Mouse (Mus musculus) monocyte, adult 5-6 weeks (primary cell): Measurements from ENCODE around the gene Fam117b. TPM values are rescaled to one million over a fixed set of nuclear protein-coding genes. Genes with fewer than 3 reads are reported as not detected.
A peak's percentile ranks its signal among the peaks of the same experiment; 100 is the strongest.

Experiments
- ATAC-seq: fragments of 153-309, 156-312 bp; replicated peaks from 2 replicates; pipeline ENCODE4 v1.8.0; 2017; ENCODE audit warnings: mild to moderate bottlenecking; ENCODE audit not compliant: low TSS enrichment, insufficient number of reproducible peaks, severe bottlenecking, poor library complexity, low FRiP score
- total RNA-seq: library from RNA; stranded (forward); fragments of 200-1000, 200-491, 200-594 nt; gene quantifications from 3 replicates; pipeline ENCODE4 v1.2.3, GENCODE M21; 2017

The Fam117b gene
- total RNA-seq, 1 experiment from 2014 or later: 75.3 TPM

DNA sequence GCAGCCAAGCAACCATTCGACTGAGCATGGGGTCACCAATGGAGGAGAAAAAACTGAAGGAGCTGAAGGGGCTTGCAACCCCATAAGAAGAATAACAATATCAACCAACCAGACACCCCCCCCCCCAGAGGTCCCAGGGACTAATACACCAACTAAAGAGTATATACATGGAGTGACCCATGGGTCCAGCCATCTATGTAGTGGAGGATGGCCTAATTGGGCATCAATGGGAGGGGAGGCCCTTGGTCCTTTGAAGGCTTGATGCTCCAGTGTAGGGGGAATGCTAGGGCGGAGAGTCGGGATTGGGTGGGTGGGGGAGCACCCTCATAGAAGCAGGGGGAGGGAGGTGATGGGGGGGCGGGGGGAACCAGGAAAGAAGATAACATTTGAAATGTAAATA lies 34.7 kb downstream of the Fam117b start:
- no peak for ATAC-seq

GRCm38 (mm10) chr1:59957206-59957605 lies 44.4 kb downstream of the Fam117b start:
- ATAC-seq: no peak

DNA sequence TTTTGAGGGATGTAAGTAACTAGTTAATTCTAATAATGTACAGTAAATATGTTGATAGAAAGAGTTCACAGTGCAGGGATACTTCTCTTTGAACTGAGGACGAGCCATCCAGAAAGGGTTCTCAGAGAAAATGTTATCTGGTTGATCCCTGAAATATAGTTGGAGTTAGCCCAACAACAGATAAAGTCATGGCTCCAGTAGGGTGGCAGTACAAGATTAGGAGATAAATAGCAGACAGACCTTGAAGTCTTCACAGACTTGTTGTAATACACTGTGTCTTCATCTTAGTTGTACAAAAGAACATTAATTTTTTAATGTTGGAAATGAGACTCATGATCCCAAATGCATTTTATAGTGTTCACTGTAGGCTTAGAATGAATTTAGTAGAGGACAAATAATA lies 47.1 kb downstream of the Fam117b start:
- no peak for ATAC-seq

DNA sequence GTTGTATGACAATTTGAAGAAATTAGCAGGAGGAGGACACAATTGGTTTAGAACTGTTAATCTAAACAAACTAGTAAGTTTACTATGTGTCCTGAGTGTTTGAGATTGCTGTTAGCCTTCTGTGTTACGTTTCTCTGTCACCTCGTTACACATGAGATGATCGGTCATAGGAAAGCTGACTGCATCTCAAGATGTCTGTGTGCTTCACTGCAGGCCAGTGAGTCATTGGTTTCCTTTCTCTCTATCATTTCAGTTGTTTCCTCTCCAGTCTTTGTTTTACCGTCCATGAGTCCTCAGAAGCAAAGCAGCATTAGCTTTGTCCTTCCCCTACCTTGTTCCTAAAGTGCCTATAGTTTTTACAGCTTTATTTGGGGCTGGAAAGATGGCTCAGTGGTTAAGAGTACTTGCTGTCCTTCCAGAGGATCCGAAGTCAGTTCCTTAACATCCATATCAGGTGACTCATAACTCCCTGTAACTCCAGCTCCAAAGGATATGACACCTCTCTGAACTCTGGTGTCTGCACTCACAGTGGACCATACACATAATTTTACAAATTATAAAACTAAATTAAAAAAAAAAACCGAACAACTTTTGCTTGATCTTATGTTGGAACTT lies 53.5 kb downstream of the Fam117b start:
- ATAC-seq: no peak

- ATAC-seq: no peak
These were observed 54.5 kb downstream of the Fam117b start for GRCm38 (mm10) chr1:59967291-59967690.

DNA sequence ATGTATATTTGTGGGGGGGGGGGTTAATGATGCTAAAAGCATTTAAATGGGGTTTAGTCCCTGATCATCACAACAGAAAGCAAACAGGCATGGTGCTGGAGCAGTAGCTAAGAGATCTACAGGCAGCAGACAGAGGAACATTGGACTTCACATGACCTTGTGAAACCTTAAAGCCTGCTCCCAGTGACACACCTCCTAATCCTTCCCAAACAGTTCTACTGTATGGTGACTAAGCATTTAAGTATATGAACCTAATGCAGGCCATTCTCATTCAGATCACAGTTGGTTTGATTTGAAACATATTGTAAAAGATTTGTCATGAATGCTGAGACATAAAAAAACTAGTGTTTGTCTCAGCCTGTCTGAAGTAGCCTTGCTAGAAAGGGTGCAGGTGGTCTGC lies 73.8 kb downstream of the Fam117b start:
- ATAC-seq: no peak

DNA sequence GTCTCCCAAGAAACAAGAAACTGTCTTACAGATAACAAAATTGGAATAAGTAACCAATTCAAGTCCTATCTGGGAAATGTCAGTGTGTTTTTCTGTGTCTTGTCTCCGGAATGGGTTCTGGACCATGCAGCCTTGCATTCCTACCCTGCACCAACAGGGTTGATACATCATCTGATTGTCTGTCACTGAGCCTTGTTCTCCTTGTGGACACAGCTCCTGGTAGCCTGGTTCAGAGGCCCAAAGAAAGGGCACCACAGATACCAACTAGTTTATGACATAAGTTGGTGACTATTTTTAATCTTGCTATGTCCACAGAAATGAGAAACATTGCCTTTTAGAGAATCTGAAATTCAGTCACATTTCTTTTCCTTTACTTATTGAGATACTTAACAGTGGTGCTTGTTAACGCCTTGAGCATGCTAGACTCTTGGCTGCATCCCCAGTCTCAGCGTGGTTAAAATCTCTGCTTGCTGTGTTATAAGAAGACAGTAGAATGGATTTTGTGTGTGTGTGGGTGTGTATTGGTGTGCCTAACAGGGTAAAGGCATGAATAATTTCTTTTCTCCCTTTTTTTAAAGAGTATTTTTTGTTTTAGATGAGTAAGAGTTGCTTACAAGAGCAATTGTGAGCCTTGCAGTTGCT lies 74.7 kb downstream of the Fam117b start:
- no peak for ATAC-seq

DNA sequence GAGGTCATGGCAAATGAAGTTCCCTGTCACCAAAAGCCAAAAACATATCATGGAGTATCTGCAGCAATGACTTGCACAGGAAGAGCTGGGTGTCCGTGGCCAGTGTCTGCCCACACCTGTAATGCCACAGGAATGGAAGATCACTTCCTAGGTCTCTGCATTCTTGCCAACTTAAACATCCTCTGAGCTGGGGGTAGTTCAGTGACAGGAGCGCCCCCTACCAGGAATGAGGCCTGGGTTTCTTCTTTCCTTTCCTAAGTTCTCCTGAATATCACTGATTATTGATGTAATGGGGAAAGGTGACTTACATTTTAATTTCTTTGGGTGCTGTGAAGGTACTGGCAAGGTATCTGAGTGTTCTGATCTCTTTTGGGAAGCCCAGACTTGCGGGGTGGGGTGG lies 82.8 kb downstream of the Fam117b start:
- ATAC-seq: no peak

- ATAC-seq: no peak
These were observed 84.5 kb downstream of the Fam117b start for GRCm38 (mm10) chr1:59997352-59997751.

DNA sequence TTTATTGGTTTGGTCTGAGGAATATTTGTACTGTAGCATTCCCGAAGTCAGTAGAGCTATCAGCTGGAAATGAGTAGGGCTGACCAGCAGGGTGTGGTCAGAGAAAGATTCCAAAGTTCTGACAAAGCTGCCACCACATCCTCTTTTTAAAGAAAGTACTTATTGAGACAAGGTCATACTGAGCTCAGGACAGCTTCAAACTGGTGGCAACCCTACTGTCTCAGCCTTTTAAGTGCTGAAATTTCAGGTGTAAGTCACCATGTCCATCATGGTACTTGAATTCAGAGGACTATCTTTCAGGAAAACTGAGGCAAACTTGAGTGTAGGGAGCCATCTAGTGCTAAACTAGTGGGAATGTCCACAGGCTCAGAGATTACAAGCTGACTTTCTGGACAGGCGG lies 87.5 kb downstream of the Fam117b start:
- ATAC-seq: peak; percentile 65

DNA sequence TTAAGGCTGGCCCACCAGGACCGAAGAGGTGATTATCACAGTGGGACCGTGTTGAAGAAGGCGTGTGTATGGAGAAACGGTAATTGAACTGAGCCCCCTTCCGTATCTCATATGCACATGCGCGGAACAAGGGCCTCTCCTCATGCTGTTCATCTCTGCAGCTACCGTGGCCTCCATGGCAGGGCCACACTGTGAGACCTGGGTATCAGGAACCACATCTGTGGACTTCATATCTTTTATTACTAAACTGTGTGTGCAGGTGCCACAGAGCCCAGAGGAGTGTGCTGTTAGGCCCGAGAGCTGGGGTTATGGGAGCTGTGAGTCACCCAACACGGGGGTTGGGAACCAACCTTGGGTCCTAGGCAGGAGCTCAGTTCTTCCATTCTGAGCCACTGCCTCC lies 94.5 kb downstream of the Fam117b start:
- no peak for ATAC-seq

DNA sequence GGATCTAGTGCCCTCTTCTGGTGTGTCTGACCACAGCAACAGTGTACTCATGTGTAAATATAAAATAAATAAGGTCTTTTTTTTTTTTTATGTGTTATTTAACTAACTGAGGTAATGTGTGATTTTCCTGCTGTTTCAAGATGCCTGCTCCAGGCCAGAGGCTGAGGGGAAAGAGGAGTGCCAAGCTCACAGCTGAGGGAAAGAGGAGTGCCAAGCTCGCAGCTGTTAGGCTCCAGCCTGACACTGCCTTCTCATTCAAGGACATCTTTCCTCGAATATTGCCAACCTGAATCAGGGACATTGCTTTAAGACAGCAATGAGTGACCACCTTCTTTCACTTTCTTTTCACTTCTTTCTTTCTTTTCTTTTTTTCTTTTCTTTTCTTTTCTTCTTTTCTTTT lies 95.9 kb downstream of the Fam117b start:
- no peak for ATAC-seq

- no peak for ATAC-seq
These were observed 101.0 kb downstream of the Fam117b start for GRCm38 (mm10) chr1:60013779-60014178.

DNA sequence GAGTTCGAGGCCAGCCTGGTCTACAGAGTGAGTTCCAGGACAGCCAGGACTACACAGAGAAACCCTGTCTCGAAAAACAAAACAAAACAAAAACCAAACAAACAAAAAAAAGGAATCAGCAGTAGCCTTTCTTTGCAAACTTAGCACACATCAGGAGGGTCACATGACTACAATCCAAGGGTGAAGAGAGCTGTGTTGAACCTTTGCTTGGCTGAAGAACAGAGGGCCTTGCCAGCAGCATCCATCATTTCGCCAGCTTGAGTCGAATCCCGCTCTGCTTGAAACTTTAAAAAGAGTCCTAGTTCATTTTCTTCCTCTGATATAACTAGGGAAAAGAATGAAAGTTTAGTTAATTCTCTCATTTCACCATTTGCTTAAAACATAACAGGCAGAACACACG lies 102.7 kb downstream of the Fam117b start:
- no peak for ATAC-seq

DNA sequence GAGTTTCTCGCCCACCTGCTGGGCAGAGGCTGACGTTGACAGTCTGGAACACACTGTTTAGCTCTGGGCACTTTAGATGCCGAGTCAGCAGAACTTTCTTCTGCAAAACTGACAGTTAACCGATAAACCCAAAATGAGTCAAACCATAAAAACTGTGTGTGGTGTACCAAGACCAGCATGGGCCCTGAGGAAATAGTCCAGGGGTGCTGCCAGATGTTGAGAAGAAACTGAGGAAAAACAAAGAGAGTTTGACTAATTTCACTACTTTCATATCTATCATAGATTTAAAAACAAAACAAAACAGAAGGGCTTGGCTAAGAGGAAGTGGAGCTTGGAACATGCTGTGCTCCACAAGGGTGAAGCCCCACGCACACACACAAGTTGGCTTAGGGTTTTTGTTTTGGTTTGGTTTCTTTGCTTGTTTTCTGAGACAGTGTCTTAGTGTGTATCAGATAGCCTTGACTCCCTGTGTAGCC lies 103.4 kb downstream of the Fam117b start:
- ATAC-seq: peak; percentile 55; the same call in 1 of the 2 replicates

- 0 out of 2 replicates have a peak, but pooled peaks have one; percentile 27 for ATAC-seq
These were observed 104.2 kb downstream of the Fam117b start for GRCm38 (mm10) chr1:60017031-60017469.

Other genes starting within 250 kb of the Fam117b start
- 166 to 204 TPM (median 186 TPM) in 3 replicates for gene Sumo1, start 242.2 kb upstream of the Fam117b start, total RNA-seq
- 252 to 325 TPM (median 279 TPM) in 3 replicates for gene Nop58, start 228.0 kb upstream of the Fam117b start, total RNA-seq
- 26.9 to 32.0 TPM (median 27.5 TPM) in 3 replicates for gene Bmpr2, start 149.6 kb upstream of the Fam117b start, total RNA-seq
- gene Ica1l, start 130.2 kb downstream of the Fam117b start, total RNA-seq: 4.6 TPM in 1 of 3 replicates, not detected in the others
- 4.9 to 5.9 TPM (median 5.4 TPM) in 3 replicates for gene Carf, start 185.2 kb downstream of the Fam117b start, total RNA-seq
- gene Wdr12, start 185.6 kb downstream of the Fam117b start, total RNA-seq: 5.5 to 18.7 TPM (median 8.1 TPM) in 3 replicates